Mouse (Mus musculus) inflammation-experienced regulatory T-cells, adult 6 months (primary cell): ENCODE measurements around the gene Gm49373. TPM values are rescaled to one million over a fixed set of nuclear protein-coding genes. Genes with fewer than 3 reads are reported as not detected.

Source experiments
- ATAC-seq: one replicate; pipeline ENCODE4 v1.8.0; 2017
- polyA plus RNA-seq, 3 experiments: library from polyadenylated mRNA; unstranded; fragments of 100-300 nt; shearing (Covaris generic); gene quantifications; one replicate each; pipeline ENCODE4 v1.2.1; 2017

Gene Gm49373
- polyA plus RNA-seq, 3 experiments from 2014 or later: not detected

GRCm38 (mm10) chr9:21027774-21028290, 45.1 kb downstream of the Gm49373 start:
- ATAC-seq: no peak

- ATAC-seq: no peak
These were observed 46.0 kb downstream of the Gm49373 start for GRCm38 (mm10) chr9:21026849-21027248.

GRCm38 (mm10) chr9:21025258-21025810, 47.6 kb downstream of the Gm49373 start:
- ATAC-seq: no peak

GRCm38 (mm10) chr9:21022726-21023125, 50.2 kb downstream of the Gm49373 start:
- ATAC-seq: no peak

- ATAC-seq: no peak
These were observed 50.6 kb downstream of the Gm49373 start for GRCm38 (mm10) chr9:21022288-21022687.

GRCm38 (mm10) chr9:21021363-21021762, 51.5 kb downstream of the Gm49373 start:
- ATAC-seq: no peak

- no peak for ATAC-seq
These were observed 54.3 kb downstream of the Gm49373 start for GRCm38 (mm10) chr9:21018600-21018999.

GRCm38 (mm10) chr9:21017177-21017575, 55.7 kb downstream of the Gm49373 start:
- ATAC-seq: no peak

- peak; percentile 22 for ATAC-seq
These were observed 56.3 kb downstream of the Gm49373 start for GRCm38 (mm10) chr9:21016331-21017176.

- peak; percentile 80 for ATAC-seq
These were observed 57.2 kb downstream of the Gm49373 start, which contains the start of gene Icam1 for GRCm38 (mm10) chr9:21015571-21016130. Gene Icam1, plus strand, starts transcription at chr9:21015985.

- ATAC-seq: peak; percentile 26
These were observed 58.0 kb downstream of the Gm49373 start for GRCm38 (mm10) chr9:21014691-21015570.

Other genes starting within 250 kb of the Gm49373 start
- 10 to 100 TPM in 2 of 3 experiments, 1 to 10 TPM in 1; 9.9 to 16.8 (median 14.3) TPM for gene A230050P20Rik, start 204.5 kb downstream of the Gm49373 start, polyA plus RNA-seq
- 1 to 10 TPM in 1 of 3 experiments, under 1 TPM in 2; 0.27 to 1.9 (median 0.63) TPM for gene Angptl6, start 193.4 kb downstream of the Gm49373 start, polyA plus RNA-seq
- gene Ppan, start 184.9 kb downstream of the Gm49373 start, polyA plus RNA-seq: 10 to 100 TPM; 16.1 to 28.8 (median 24.2) TPM
- 100 to 1,000 TPM; 159 to 219 (median 191) TPM for gene Eif3g, start 174.5 kb downstream of the Gm49373 start, polyA plus RNA-seq
- gene Dnmt1, start 113.2 kb downstream of the Gm49373 start, polyA plus RNA-seq: 10 to 100 TPM; 41.0 to 78.9 (median 43.9) TPM
- gene S1pr2, start 96.3 kb downstream of the Gm49373 start, polyA plus RNA-seq: 1 to 10 TPM; 5.1 to 6.4 (median 5.9) TPM
- gene Mrpl4, start 70.4 kb downstream of the Gm49373 start, polyA plus RNA-seq: 100 to 1,000 TPM in 2 of 3 experiments, 10 to 100 TPM in 1; 95.6 to 122 (median 112) TPM
- gene Icam1, start 57.1 kb downstream of the Gm49373 start, polyA plus RNA-seq: 10 to 100 TPM; 50.8 to 92.7 (median 68.9) TPM
- gene Icam4, start 43.7 kb downstream of the Gm49373 start, polyA plus RNA-seq: 1 to 10 TPM; 1.6 to 6.3 (median 3.1) TPM
- gene Icam5, start 41.0 kb downstream of the Gm49373 start, polyA plus RNA-seq: under 1 TPM in 2 of 3 experiments, not detected in 1; 0.25 to 0.31 TPM
- gene Zglp1, start 6.0 kb downstream of the Gm49373 start, polyA plus RNA-seq: 1 to 10 TPM in 1 of 3 experiments, under 1 TPM in 1, not detected in 1; 0.82 to 3.0 TPM
- gene Fdx1l, start 518 bp upstream of the Gm49373 start, polyA plus RNA-seq: 10 to 100 TPM in 2 of 3 experiments, 1 to 10 TPM in 1; 9.8 to 15.0 (median 14.9) TPM
- gene Gm38431, start 18.9 kb upstream of the Gm49373 start, polyA plus RNA-seq: 1 to 10 TPM in 1 of 3 experiments, under 1 TPM in 1, not detected in 1; 0.31 to 8.4 TPM
- 10 to 100 TPM; 16.6 to 23.9 (median 21.3) TPM for gene Raver1, start 18.9 kb upstream of the Gm49373 start, polyA plus RNA-seq
- gene Tyk2, start 58.1 kb upstream of the Gm49373 start, polyA plus RNA-seq: 10 to 100 TPM; 36.3 to 61.7 (median 57.7) TPM
- 10 to 100 TPM; 84.2 to 97.0 (median 95.3) TPM for gene Cdc37, start 76.9 kb upstream of the Gm49373 start, polyA plus RNA-seq
- 1 to 10 TPM in 1 of 3 experiments, under 1 TPM in 2; 0.54 to 1.3 (median 0.82) TPM for gene Pde4a, start 92.6 kb upstream of the Gm49373 start, polyA plus RNA-seq
- gene Keap1, start 166.3 kb upstream of the Gm49373 start, polyA plus RNA-seq: 10 to 100 TPM; 20.8 to 28.9 (median 21.5) TPM
- gene S1pr5, start 175.3 kb upstream of the Gm49373 start, polyA plus RNA-seq: under 1 TPM in 1 of 3 experiments, not detected in 2; 0.17 TPM
- gene Atg4d, start 192.2 kb upstream of the Gm49373 start, polyA plus RNA-seq: 10 to 100 TPM; 23.5 to 32.5 (median 24.2) TPM
- 10 to 100 TPM; 16.5 to 36.2 (median 26.9) TPM for gene Kri1, start 214.9 kb upstream of the Gm49373 start, polyA plus RNA-seq
- gene Cdkn2d, start 218.3 kb upstream of the Gm49373 start, polyA plus RNA-seq: 100 to 1,000 TPM; 116 to 131 (median 128) TPM
- 1 to 10 TPM in 1 of 3 experiments, under 1 TPM in 2; 0.36 to 1.0 (median 0.42) TPM for gene Ap1m2, start 239.2 kb upstream of the Gm49373 start, polyA plus RNA-seq
- 100 to 1,000 TPM; 125 to 263 (median 241) TPM for gene Slc44a2, start 247.6 kb upstream of the Gm49373 start, polyA plus RNA-seq